Mouse (Mus musculus) monocyte, adult 2 months (primary cell): Measurements from ENCODE around the gene Mepce.
A peak's percentile ranks its signal among the peaks of the same experiment; 100 is the strongest.

ENCODE experiments used
- DNase-seq, 2 experiments: peaks; one replicate each; pipeline ENCODE4 v3.0.0; 2022; ENCODE audit warnings: low spot score in 2 of 2, low read depth in 1 of 2

Mepce gene

GRCm38 (mm10) chr5:137788946-137789531 lies 1.6 kb upstream of the Mepce start:
- DNase-seq = no peak

- no peak for DNase-seq
Measured at GRCm38 (mm10) chr5:137788171-137788570, 716 bp upstream of the Mepce start.

GRCm38 (mm10) chr5:137786109-137786942 lies 1.1 kb downstream of the Mepce start:
- DNase-seq = peak; percentile 95 to 96

- DNase-seq = no peak
Measured at GRCm38 (mm10) chr5:137785164-137786031, 2.1 kb downstream of the Mepce start.

- DNase-seq = no peak
Measured at GRCm38 (mm10) chr5:137784546-137784945, 2.9 kb downstream of the Mepce start.

- no peak for DNase-seq
Measured at GRCm38 (mm10) chr5:137783901-137784540, 3.4 kb downstream of the Mepce start.

GRCm38 (mm10) chr5:137782776-137783522 lies 4.5 kb downstream of the Mepce start:
- no peak for DNase-seq

GRCm38 (mm10) chr5:137781661-137782060 lies 5.8 kb downstream of the Mepce start:
- no peak for DNase-seq

- no peak for DNase-seq
Measured at GRCm38 (mm10) chr5:137779053-137779933, 8.2 kb downstream of the Mepce start.

- DNase-seq = peak; percentile 73 to 80
Measured at GRCm38 (mm10) chr5:137778635-137779034, 8.8 kb downstream of the Mepce start, which contains the start of gene Ppp1r35. Gene Ppp1r35 (plus strand): TSS chr5:137778849.

GRCm38 (mm10) chr5:137777267-137777845 lies 10.1 kb downstream of the Mepce start:
- no peak for DNase-seq

GRCm38 (mm10) chr5:137776408-137776918 lies 11.0 kb downstream of the Mepce start:
- DNase-seq = no peak

- no peak for DNase-seq
Measured at GRCm38 (mm10) chr5:137775587-137776290, 11.7 kb downstream of the Mepce start.

GRCm38 (mm10) chr5:137772755-137773154 lies 14.7 kb downstream of the Mepce start:
- no peak for DNase-seq

GRCm38 (mm10) chr5:137770709-137771108 lies 16.7 kb downstream of the Mepce start:
- no peak for DNase-seq

- no peak for DNase-seq
Measured at GRCm38 (mm10) chr5:137768475-137768874, 19.0 kb downstream of the Mepce start.

- no peak for DNase-seq
Measured at GRCm38 (mm10) chr5:137766270-137766669, 21.2 kb downstream of the Mepce start.
